Mouse (Mus musculus): ENCODE data around the gene 4930404N11Rik. TPM values are rescaled to one million over a fixed set of nuclear protein-coding genes. Genes with fewer than 3 reads are reported as not detected.

The 4930404N11Rik gene
- polyA plus RNA-seq, 1 experiment from 2014 or later, result 0.64 TPM

DNA sequence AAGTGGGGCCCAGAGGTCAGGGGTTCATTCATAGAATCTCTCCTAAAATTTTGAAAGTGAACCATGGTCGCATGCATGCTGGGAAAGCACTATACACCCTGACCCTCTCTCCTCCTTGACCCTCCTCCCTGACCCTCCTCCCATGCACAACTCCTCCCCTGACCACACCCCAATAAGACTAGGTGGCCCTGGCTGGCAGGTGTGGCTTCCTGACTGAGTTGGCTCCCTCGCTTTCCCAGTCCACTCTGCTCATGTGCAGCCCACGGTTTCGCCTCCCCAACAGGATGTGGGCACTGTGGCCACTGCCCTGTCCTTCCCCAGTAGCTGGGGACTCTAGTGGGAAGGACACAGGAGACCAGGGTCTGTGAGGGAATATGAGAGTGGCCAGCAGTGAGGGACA lies 44.7 kb upstream of the 4930404N11Rik start:
- peaks cover 24% of the 10 kb centered on the region for H3K27me3 ChIP-seq (replicated peaks; ENCODE audit: control insufficient read depth, insufficient read depth, low read length)
- no peaks in the 10 kb centered on the region for H3K9me3 ChIP-seq (ENCODE audit: control insufficient read depth, low read length)
- WGBS, result 29% methylated on average over 4 of the region's 4 CpGs
- peak overlapping the region; percentile 75; the same call in 1 of the 2 replicates for H3K27ac ChIP-seq (ENCODE audit: low read depth, low read length)
- ATAC-seq (replicated peaks; ENCODE audit: low FRiP score) (no peak), DNase-seq (ENCODE audit: low spot score) (no peak)
- H3K4me2 ChIP-seq, result peak overlapping the region; percentile 48
- no peaks in the 10 kb centered on the region; the same call in 1 of the 2 replicates for H3K36me3 ChIP-seq (ENCODE audit: control insufficient read depth, insufficient read depth, low read length)
- H3K4me3 ChIP-seq (ENCODE audit: low read depth, low read length), result peak overlapping the region; percentile 29
- peaks cover 95% of the 10 kb centered on the region for H3K4me1 ChIP-seq (replicated peaks; ENCODE audit: control insufficient read depth, insufficient read depth, low read length)
- H3K9ac ChIP-seq (ENCODE audit: low read depth, low read length), result no peak overlapping the region

DNA sequence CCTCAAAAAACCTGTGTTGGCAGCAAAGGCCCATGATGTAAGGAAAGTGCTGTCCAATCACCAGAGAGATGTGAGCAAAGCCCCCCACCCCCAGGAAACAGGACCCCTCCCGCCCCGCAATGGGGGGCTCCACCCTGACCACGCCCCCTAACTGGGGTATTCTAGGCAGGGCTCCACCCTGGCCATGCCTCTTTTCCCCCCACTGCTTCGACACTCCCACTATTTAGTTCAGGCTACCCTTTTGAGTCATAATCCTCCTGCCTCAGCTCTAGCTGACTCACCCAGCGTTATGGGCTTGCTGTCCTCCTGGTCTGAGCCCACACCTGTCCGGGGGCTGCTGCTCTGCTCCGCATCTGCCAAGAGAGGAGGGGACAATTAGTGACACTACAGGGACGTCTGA lies 43.7 kb upstream of the 4930404N11Rik start:
- H3K27ac ChIP-seq (ENCODE audit: low read depth, low read length), result peak overlapping the region; percentile 75
- peak overlapping the region; percentile 29 for H3K4me3 ChIP-seq (ENCODE audit: low read depth, low read length)
- peak overlapping the region; percentile 48 for H3K4me2 ChIP-seq
- 17% methylated on average over 8 of the region's 8 CpGs for WGBS
- H3K36me3 ChIP-seq (ENCODE audit: control insufficient read depth, insufficient read depth, low read length), result no peaks in the 10 kb centered on the region; the same call in 1 of the 2 replicates
- peaks cover 86% of the 10 kb centered on the region for H3K4me1 ChIP-seq (replicated peaks; ENCODE audit: control insufficient read depth, insufficient read depth, low read length)
- H3K9me3 ChIP-seq (ENCODE audit: control insufficient read depth, low read length), result no peaks in the 10 kb centered on the region
- ATAC-seq (replicated peaks; ENCODE audit: low FRiP score) (peak; percentile 8; the same call in 1 of the 2 replicates), DNase-seq (ENCODE audit: low spot score) (no peak)
- H3K27me3 ChIP-seq (replicated peaks; ENCODE audit: control insufficient read depth, insufficient read depth, low read length), result peaks cover 24% of the 10 kb centered on the region
- H3K9ac ChIP-seq (ENCODE audit: low read depth, low read length), result peak overlapping the region; percentile 35; the same call in 1 of the 2 replicates

DNA sequence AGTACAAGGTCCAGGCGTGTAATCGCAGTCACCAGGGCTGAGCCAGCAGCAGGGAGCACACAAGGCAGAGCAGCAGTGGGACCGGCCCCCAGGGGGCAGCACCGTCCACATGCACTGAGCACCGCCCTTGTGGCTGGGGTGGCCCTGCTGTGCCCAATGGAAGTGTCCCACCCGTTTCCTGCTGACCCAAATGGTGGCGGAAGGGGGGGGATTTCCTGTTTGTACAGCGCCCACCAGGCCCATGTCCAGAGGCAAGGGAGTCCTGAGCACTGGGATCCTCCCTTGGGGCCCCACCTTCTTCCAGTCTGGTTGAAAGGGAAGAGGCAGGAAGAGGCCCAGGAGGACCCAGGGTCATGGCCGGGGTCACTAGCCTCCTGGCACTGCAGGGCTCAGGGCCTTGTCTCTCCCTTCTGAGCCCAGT lies 43.3 kb upstream of the 4930404N11Rik start:
- Histone ChIP-seq H3K4me3 (ENCODE audit: low read depth, low read length) (peak overlapping the region; percentile 21; the same call in 1 of the 2 replicates), H3K27ac (ENCODE audit: low read depth, low read length) (peak overlapping the region; percentile 75), H3K9ac (ENCODE audit: low read depth, low read length) (0 out of 2 replicates have a peak overlapping the region, but pooled peaks have one; percentile 35), H3K36me3 (ENCODE audit: control insufficient read depth, insufficient read depth, low read length) (no peaks in the 10 kb centered on the region; the same call in 1 of the 2 replicates), H3K4me1 (replicated peaks; ENCODE audit: control insufficient read depth, insufficient read depth, low read length) (peaks cover 84% of the 10 kb centered on the region), H3K27me3 (replicated peaks; ENCODE audit: control insufficient read depth, insufficient read depth, low read length) (peaks cover 24% of the 10 kb centered on the region), H3K9me3 (ENCODE audit: control insufficient read depth, low read length) (no peaks in the 10 kb centered on the region), H3K4me2 (peak overlapping the region; percentile 48)
- peak; percentile 76 for ATAC-seq (replicated peaks; ENCODE audit: low FRiP score)
- WGBS, result 3% methylated on average over 9 of the region's 9 CpGs
- DNase-seq (ENCODE audit: low spot score), result peak; percentile 85

DNA sequence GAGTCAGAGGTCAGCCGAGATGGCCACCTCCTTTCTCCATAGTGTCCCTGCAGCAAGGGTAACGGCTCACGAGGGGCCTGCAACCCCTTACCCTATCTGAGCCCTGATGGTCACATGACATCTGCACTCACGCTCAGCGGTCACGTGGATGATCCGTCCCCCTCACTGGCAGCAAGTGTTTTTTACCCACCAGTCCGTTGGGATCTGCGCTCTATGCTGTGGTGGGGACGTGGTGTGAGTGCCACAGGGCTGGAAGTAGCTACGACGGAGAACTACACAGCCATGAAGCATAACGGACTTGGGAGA lies 42.8 kb upstream of the 4930404N11Rik start:
- ATAC-seq (replicated peaks; ENCODE audit: low FRiP score), result no peak
- peak overlapping the region; percentile 48 for H3K4me2 ChIP-seq
- WGBS, result 32% methylated on average over 13 of the region's 13 CpGs

DNA sequence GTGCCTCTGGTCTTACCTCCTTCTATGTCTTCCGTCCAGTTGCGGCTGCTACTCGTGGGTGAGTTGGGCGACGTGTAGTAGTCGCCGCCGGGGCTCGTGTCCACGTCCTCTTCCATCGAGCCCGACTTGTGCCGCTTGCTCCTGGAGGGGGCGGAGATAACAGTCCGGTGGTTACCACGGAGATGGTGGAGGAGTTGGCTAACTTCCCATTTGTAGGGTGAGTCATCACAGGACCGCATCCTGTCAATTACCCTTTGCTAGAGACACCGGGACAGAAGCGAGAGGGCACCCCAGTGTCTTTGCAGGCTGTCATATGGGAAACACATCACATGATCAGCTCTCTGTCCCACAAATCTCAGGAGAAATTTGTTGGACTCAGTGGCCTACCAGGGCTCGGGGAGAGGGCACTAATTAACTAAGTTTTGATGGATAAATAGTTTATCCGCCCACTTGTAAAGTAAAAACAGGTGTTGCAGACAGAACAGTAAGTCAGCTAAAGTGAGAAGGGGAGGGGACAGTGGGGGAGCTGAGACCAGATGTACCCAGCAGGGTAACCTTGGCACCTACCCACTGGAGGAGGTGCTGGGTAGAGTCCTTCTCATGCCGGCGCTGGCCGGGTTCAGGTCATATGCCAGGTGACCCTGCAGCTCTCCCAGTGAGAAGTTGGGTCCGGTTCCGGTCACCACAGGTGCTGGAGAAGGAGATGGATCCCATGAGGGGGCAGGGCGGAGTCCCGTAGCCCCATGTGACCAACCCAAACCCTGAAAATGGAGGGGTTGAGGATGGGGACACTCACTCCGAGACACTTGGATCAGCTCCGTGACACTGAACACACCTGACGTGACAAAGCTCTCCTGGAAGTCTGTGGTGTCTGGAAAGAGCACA lies 42.2 kb upstream of the 4930404N11Rik start:
- H3K9me3 ChIP-seq (ENCODE audit: control insufficient read depth, low read length), result no peaks in the 10 kb centered on the region
- no peaks in the 10 kb centered on the region; the same call in 1 of the 2 replicates for H3K36me3 ChIP-seq (ENCODE audit: control insufficient read depth, insufficient read depth, low read length)
- peaks cover 80% of the 10 kb centered on the region for H3K4me1 ChIP-seq (replicated peaks; ENCODE audit: control insufficient read depth, insufficient read depth, low read length)
- DNase-seq (ENCODE audit: low spot score), result no peak
- H3K27me3 ChIP-seq (replicated peaks; ENCODE audit: control insufficient read depth, insufficient read depth, low read length), result peaks cover 24% of the 10 kb centered on the region
- 16% methylated on average over 31 of the region's 31 CpGs for WGBS
- peak overlapping the region; percentile 75 for H3K27ac ChIP-seq (ENCODE audit: low read depth, low read length)
- no peak for ATAC-seq (replicated peaks; ENCODE audit: low FRiP score)
- H3K9ac ChIP-seq (ENCODE audit: low read depth, low read length), result peak overlapping the region; percentile 14; the same call in 1 of the 2 replicates
- H3K4me3 ChIP-seq (ENCODE audit: low read depth, low read length), result peak overlapping the region; percentile 34
- H3K4me2 ChIP-seq, result peak overlapping the region; percentile 48

More for the DNA sequence above, 42.8 kb upstream of the 4930404N11Rik start:
- peaks cover 80% of the 10 kb centered on the region for H3K4me1 ChIP-seq (replicated peaks; ENCODE audit: control insufficient read depth, insufficient read depth, low read length)
- peaks cover 24% of the 10 kb centered on the region for H3K27me3 ChIP-seq (replicated peaks; ENCODE audit: control insufficient read depth, insufficient read depth, low read length)
- H3K27ac ChIP-seq (ENCODE audit: low read depth, low read length), result peak overlapping the region; percentile 75
- no peaks in the 10 kb centered on the region; the same call in 1 of the 2 replicates for H3K36me3 ChIP-seq (ENCODE audit: control insufficient read depth, insufficient read depth, low read length)
- H3K9me3 ChIP-seq (ENCODE audit: control insufficient read depth, low read length), result no peaks in the 10 kb centered on the region
- 0 out of 2 replicates have a peak overlapping the region, but pooled peaks have one; percentile 14 for H3K9ac ChIP-seq (ENCODE audit: low read depth, low read length)
- DNase-seq (ENCODE audit: low spot score), result no peak
- peak overlapping the region; percentile 21; the same call in 1 of the 2 replicates for H3K4me3 ChIP-seq (ENCODE audit: low read depth, low read length)

DNA sequence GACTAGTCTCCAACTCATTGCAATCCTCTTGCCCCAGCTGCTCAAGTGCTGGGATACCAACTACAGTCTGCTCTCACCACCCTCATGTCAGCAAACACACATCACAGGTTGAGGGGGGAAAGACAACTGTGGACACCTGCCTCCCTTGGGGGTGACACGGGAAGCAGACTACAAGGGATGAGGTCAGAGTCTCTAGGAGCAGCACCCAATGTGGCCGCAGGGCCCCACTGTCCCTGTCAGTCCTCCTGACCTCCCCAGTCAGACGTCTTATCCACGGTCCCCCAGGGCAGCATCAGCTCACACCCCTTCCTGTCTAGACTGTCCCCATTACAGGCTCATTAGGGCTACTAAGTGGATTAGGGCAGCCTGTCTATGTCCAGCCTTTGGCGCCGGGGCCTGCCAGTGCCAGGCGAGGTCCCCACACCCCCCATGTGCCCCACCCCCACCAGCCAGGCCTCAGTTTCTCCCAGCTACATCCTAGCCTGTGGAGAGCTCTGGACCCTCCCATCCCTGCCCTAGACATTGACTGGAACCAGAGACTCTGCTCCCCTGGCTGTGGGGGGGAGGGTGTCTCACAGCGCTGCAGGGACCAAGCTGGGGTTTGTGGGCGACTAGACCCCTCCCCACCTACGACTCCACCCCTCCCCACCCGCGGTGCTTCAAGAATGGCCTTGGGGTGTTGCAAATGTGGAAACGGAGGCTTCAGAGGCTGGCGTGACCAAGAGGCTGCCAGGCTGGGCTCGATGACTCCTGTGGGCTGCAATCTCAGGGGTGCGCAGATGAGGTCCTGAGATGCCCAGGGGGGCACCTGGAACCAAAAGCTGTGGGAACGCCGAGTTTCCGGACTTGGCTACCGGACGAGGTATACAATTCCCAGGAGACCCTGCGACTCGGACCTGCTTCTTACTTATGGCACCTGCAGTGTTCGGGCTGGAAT lies 41.2 kb upstream of the 4930404N11Rik start:
- Histone ChIP-seq H3K27me3 (replicated peaks; ENCODE audit: control insufficient read depth, insufficient read depth, low read length) (peaks cover 24% of the 10 kb centered on the region), H3K4me3 (ENCODE audit: low read depth, low read length) (peak overlapping the region; percentile 34)

DNA sequence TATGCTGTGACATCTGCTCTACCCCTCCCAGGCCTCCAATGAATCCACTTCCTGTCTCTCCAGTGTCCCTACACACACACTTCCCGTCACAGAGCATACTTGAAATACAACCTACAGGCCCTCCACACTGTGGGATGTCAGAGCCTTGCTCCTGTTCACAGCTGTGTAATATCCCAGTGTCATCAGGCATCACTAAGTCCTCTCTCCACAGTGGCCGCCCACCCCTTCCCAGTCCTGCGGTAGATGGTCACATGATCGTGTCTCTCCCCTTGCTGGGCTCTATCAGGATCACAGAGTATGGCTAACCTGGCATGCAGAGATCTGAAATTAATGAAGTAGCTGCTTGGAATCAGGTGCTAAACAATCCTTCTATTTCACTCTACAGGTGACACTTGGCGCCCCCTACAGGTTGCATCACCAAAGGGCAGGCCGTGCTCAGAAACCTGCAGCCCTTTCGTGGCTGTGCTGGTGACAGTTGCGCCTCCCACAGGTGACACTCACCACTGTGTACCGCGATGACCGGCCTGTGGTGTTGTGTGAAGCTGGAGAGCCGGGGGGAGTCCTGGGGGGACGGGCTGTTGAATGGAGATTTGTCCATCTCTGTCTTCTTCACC lies 40.1 kb upstream of the 4930404N11Rik start:
- Histone ChIP-seq H3K9me3 (ENCODE audit: control insufficient read depth, low read length) (no peaks in the 10 kb centered on the region), H3K27ac (ENCODE audit: low read depth, low read length) (no peak overlapping the region), H3K4me2 (no peak overlapping the region), H3K27me3 (replicated peaks; ENCODE audit: control insufficient read depth, insufficient read depth, low read length) (peaks cover 24% of the 10 kb centered on the region), H3K9ac (ENCODE audit: low read depth, low read length) (no peak overlapping the region), H3K36me3 (ENCODE audit: control insufficient read depth, insufficient read depth, low read length) (peaks cover 2% of the 10 kb centered on the region; the same call in 1 of the 2 replicates), H3K4me1 (replicated peaks; ENCODE audit: control insufficient read depth, insufficient read depth, low read length) (peaks cover 79% of the 10 kb centered on the region), H3K4me3 (ENCODE audit: low read depth, low read length) (no peak overlapping the region)
- WGBS, result 42% methylated on average over 13 of the region's 13 CpGs
- ATAC-seq (replicated peaks; ENCODE audit: low FRiP score) (no peak), DNase-seq (ENCODE audit: low spot score) (no peak)

More for the DNA sequence above, 41.2 kb upstream of the 4930404N11Rik start:
- peak overlapping the region; percentile 48 for H3K4me2 ChIP-seq
- H3K36me3 ChIP-seq (ENCODE audit: control insufficient read depth, insufficient read depth, low read length), result no peaks in the 10 kb centered on the region; the same call in 1 of the 2 replicates
- DNase-seq (ENCODE audit: low spot score) (no peak), ATAC-seq (replicated peaks; ENCODE audit: low FRiP score) (no peak)
- H3K27ac ChIP-seq (ENCODE audit: low read depth, low read length), result peak overlapping the region; percentile 75
- WGBS, result 24% methylated on average over 24 of the region's 24 CpGs
- peaks cover 80% of the 10 kb centered on the region for H3K4me1 ChIP-seq (replicated peaks; ENCODE audit: control insufficient read depth, insufficient read depth, low read length)
- H3K9ac ChIP-seq (ENCODE audit: low read depth, low read length), result no peak overlapping the region; the same call in 1 of the 2 replicates
- no peaks in the 10 kb centered on the region for H3K9me3 ChIP-seq (ENCODE audit: control insufficient read depth, low read length)

DNA sequence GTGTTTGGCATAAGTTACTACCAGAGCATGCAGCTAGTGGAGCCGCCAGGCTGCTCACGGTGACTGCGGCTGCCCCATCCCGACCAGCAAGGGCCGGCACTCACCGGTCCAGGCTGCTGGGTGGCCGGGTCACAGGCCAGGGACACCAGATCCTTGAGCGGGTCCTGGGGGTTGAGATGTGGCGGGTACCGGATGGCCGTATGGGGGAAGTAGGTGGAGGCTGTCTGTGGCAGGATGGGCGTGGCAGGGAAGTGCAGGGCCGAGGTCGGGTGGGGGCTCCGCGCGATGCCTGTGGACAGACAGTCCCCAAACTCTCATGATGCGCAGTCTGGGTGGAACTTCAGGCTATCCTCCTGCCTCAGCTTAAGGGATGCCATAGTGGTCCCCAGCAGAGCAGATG lies 39.1 kb upstream of the 4930404N11Rik start:
- Histone ChIP-seq H3K9ac (ENCODE audit: low read depth, low read length) (peak overlapping the region; percentile 37; the same call in 1 of the 2 replicates), H3K4me3 (ENCODE audit: low read depth, low read length) (no peak overlapping the region), H3K4me1 (replicated peaks; ENCODE audit: control insufficient read depth, insufficient read depth, low read length) (peaks cover 69% of the 10 kb centered on the region), H3K4me2 (peak overlapping the region; percentile 20; the same call in 1 of the 2 replicates), H3K27me3 (replicated peaks; ENCODE audit: control insufficient read depth, insufficient read depth, low read length) (peaks cover 27% of the 10 kb centered on the region), H3K27ac (ENCODE audit: low read depth, low read length) (no peak overlapping the region), H3K9me3 (ENCODE audit: control insufficient read depth, low read length) (no peaks in the 10 kb centered on the region), H3K36me3 (ENCODE audit: control insufficient read depth, insufficient read depth, low read length) (peaks cover 5% of the 10 kb centered on the region)
- 33% methylated on average over 18 of the region's 18 CpGs for WGBS
- DNase-seq (ENCODE audit: low spot score) (no peak), ATAC-seq (replicated peaks; ENCODE audit: low FRiP score) (no peak)

All from liver, embryonic 11.5 days (tissue).